Comparison of ENCODE assay signal across 25 mouse cellular contexts in the genomic region with DNA sequence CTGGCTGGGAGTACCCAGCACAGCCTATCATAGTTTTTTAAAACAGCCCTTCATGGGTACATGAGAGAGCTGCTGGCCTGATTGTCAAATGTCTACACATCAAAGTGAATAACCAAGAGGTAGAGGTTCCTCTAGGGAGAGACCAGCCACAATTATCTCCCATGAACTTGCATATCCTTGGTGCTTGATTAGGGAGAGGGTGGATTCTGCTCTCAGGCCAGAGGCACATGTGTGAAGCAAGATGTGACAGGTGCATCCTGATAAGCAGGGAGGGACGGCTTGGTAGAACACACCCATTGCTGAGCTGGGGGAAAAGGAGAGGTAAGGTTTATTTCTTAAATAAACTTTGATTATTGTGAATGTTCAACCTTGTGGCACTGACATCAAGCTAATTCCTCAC. TPM values are rescaled to one million over a fixed set of nuclear protein-coding genes. Genes with fewer than 3 reads are reported as not detected.
DNase-seq lines count a peak whose midpoint lies in the region; ATAC-seq lines count a peak whose summit lies in the region.
"Not testable (repeated sequence)": the region's sequence is repeated elsewhere in the genome, so short reads cannot be mapped to it uniquely, and the experiment has no call there.
"Had no signal": no experiment of that assay in that cellular context is flagged by ENCODE, and none has a peak within 500 bp of the region (broad histone marks: within the 10 kb centered on the region; RNA-seq: fewer than 3 reads in every experiment).

No protein-coding gene starts in this region.

- not testable (repeated sequence) for H3K4me2 ChIP-seq in heart, embryonic 12.5 days; intestine, embryonic 16.5 days (ENCODE audit: low read depth, low read length); liver, embryonic 13.5 days; liver, embryonic 16.5 days (ENCODE audit: low read depth, low read length)

- not testable (repeated sequence) for H3K27ac ChIP-seq in heart, embryonic 12.5 days (ENCODE audit: poor library complexity, severe bottlenecking); intestine, embryonic 16.5 days (ENCODE audit: low read length); liver, embryonic 13.5 days; liver, embryonic 16.5 days (ENCODE audit: low read length)

- DNase-seq in liver, embryonic 13.5 days, result not testable (repeated sequence)

- H3K4me3 ChIP-seq in heart, embryonic 12.5 days; intestine, embryonic 16.5 days (ENCODE audit: low read length); liver, embryonic 13.5 days (replicated peaks); liver, embryonic 16.5 days (ENCODE audit: low read depth, low read length): not testable (repeated sequence)

- not testable (repeated sequence) for H3K36me3 ChIP-seq in heart, embryonic 12.5 days; intestine, embryonic 16.5 days (ENCODE audit: control insufficient read depth, insufficient read depth, low read length); liver, embryonic 13.5 days; liver, embryonic 16.5 days (ENCODE audit: control insufficient read depth, insufficient read depth)

- H3K9me3 ChIP-seq in heart, embryonic 12.5 days (replicated peaks); intestine, embryonic 16.5 days (ENCODE audit: control insufficient read depth, low read length); liver, embryonic 13.5 days (replicated peaks); liver, embryonic 16.5 days (replicated peaks; ENCODE audit: control insufficient read depth, low read length): not testable (repeated sequence)

- H3K4me1 ChIP-seq in heart, embryonic 12.5 days (replicated peaks); intestine, embryonic 16.5 days (ENCODE audit: control insufficient read depth, insufficient read depth, low read length); liver, embryonic 13.5 days (replicated peaks); liver, embryonic 16.5 days (ENCODE audit: control insufficient read depth, low read depth, low read length): not testable (repeated sequence)

- no CpG with 5 or more reads among the region's 1 CpGs for WGBS in heart, embryonic 12.5 days
- WGBS in intestine, embryonic 16.5 days, result no CpG with 5 or more reads among the region's 1 CpGs
- no CpG with 5 or more reads among the region's 1 CpGs for WGBS in liver, embryonic 13.5 days (ENCODE audit: insufficient replicate concordance)
- WGBS in liver, embryonic 16.5 days (ENCODE audit: insufficient replicate concordance), result no CpG with 5 or more reads among the region's 1 CpGs

- not testable (repeated sequence) for H3K27me3 ChIP-seq in heart, embryonic 12.5 days (replicated peaks); intestine, embryonic 16.5 days (replicated peaks; ENCODE audit: control insufficient read depth, insufficient read depth, low read length); liver, embryonic 13.5 days; liver, embryonic 16.5 days (ENCODE audit: control insufficient read depth, insufficient read depth, low read depth, low read length)

- not testable (repeated sequence) for H3K9ac ChIP-seq in heart, embryonic 12.5 days; intestine, embryonic 16.5 days (ENCODE audit: low read depth, low read length); liver, embryonic 13.5 days; liver, embryonic 16.5 days (ENCODE audit: low read depth, low read length)

- peak; percentile 86 for ATAC-seq in erythroblast, adult 5-6 weeks (replicated peaks; ENCODE audit: low FRiP score, poor library complexity, severe bottlenecking)
- peak; percentile 80 for ATAC-seq in heart, embryonic 12.5 days (ENCODE audit: insufficient number of reproducible peaks, low FRiP score)
- peak; percentile 72 for ATAC-seq in intestine, embryonic 16.5 days
- ATAC-seq in liver, embryonic 13.5 days (ENCODE audit: low read depth), result peak; percentile 93
- peak; percentile 93 for ATAC-seq in liver, embryonic 16.5 days (ENCODE audit: low read depth)
- ATAC-seq in megakaryocyte progenitor cell, adult 5-6 weeks (replicated peaks; ENCODE audit: poor library complexity), result peak; percentile 96

RNA-seq across cellular contexts. Expression of gene Gm27179, which starts 10.7 kb away (rescaled TPM):
- 1.0 TPM in 1 of 2 replicates, not detected in the other for total RNA-seq in erythroblast, adult 5-6 weeks (2015; ENCODE audit: low replicate concordance)
- total RNA-seq in erythroblast, adult 5-6 weeks (2017; ENCODE audit: low replicate concordance), result not detected in 2 replicates
- not detected in 2 replicates for polyA plus RNA-seq in heart, embryonic 12.5 days (2016; fragmentation: Nextera tagmentation; extraction: Ambion mirVana)
- polyA plus RNA-seq in intestine, embryonic 16.5 days (2015; fragmentation: Nextera tagmentation; extraction: Ambion mirVana), result not detected in 2 replicates
- polyA plus RNA-seq in liver, embryonic 13.5 days (2015; fragmentation: Nextera tagmentation; extraction: Ambion mirVana), result 0.06 TPM in 1 of 2 replicates, not detected in the other
- not detected in 2 replicates for polyA plus RNA-seq in liver, embryonic 16.5 days (2015; fragmentation: Nextera tagmentation; extraction: Ambion mirVana)
- not detected in 2 replicates for total RNA-seq in megakaryocyte progenitor cell, adult 5-6 weeks (2015)
- not detected in 2 replicates for total RNA-seq in megakaryocyte progenitor cell, adult 5-6 weeks (2017)
- total RNA-seq: adrenal gland, postnatal 25 days; gastrocnemius, adult 8-10 months; gastrocnemius, postnatal 25 days; heart, adult 18-20 months; heart, postnatal 25 days had no signal
- polyA plus RNA-seq: activated CD4-positive, CD25-positive, alpha-beta regulatory T cell, adult 4 months; brain, embryonic 14.5 days; C2C12; CD4-positive, CD25-positive, alpha-beta regulatory T cell, adult 4 months; embryonic facial prominence, embryonic 11.5 days; embryonic facial prominence, embryonic 14.5 days; forebrain, embryonic 12.5 days; forebrain, embryonic 15.5 days; gonadal fat pad, adult 2 months; heart, embryonic 14.5 days; hindbrain, embryonic 13.5 days; hindbrain, embryonic 16.5 days had no signal

RNA-seq across cellular contexts. Expression of gene Gm16867, which starts 19.8 kb away (rescaled TPM):
- 200 and 335 TPM in 2 replicates for total RNA-seq in erythroblast, adult 5-6 weeks (2015; ENCODE audit: low replicate concordance)
- 490 and 566 TPM in 2 replicates for total RNA-seq in erythroblast, adult 5-6 weeks (2017; ENCODE audit: low replicate concordance)
- polyA plus RNA-seq in heart, embryonic 12.5 days (2016; fragmentation: Nextera tagmentation; extraction: Ambion mirVana), result 0.61 TPM in 1 of 2 replicates, not detected in the other
- polyA plus RNA-seq in intestine, embryonic 16.5 days (2015; fragmentation: Nextera tagmentation; extraction: Ambion mirVana), result not detected in 2 replicates
- polyA plus RNA-seq in liver, embryonic 13.5 days (2015; fragmentation: Nextera tagmentation; extraction: Ambion mirVana), result not detected in 2 replicates
- polyA plus RNA-seq in liver, embryonic 16.5 days (2015; fragmentation: Nextera tagmentation; extraction: Ambion mirVana), result 0.39 and 0.59 TPM in 2 replicates
- 5.6 and 7.4 TPM in 2 replicates for total RNA-seq in megakaryocyte progenitor cell, adult 5-6 weeks (2015)
- total RNA-seq in megakaryocyte progenitor cell, adult 5-6 weeks (2017), result 8.0 and 11.4 TPM in 2 replicates
- polyA plus RNA-seq: activated CD4-positive, CD25-positive, alpha-beta regulatory T cell, adult 4 months; brain, embryonic 14.5 days; C2C12; embryonic facial prominence, embryonic 11.5 days; embryonic facial prominence, embryonic 14.5 days; forebrain, embryonic 12.5 days; forebrain, embryonic 15.5 days; heart, embryonic 14.5 days; heart, postnatal 0 days; hindbrain, embryonic 10.5 days; hindbrain, embryonic 13.5 days; hindbrain, embryonic 16.5 days had no signal

RNA-seq across cellular contexts. Expression of gene Entpd4b, which starts 32.2 kb away (rescaled TPM):
- 0.58 and 1.5 TPM in 2 replicates for total RNA-seq in erythroblast, adult 5-6 weeks (2015; ENCODE audit: low replicate concordance)
- 0.85 and 1.3 TPM in 2 replicates for total RNA-seq in erythroblast, adult 5-6 weeks (2017; ENCODE audit: low replicate concordance)
- polyA plus RNA-seq in heart, embryonic 12.5 days (2016; fragmentation: Nextera tagmentation; extraction: Ambion mirVana), result 23.0 and 23.3 TPM in 2 replicates
- 16.6 and 16.8 TPM in 2 replicates for polyA plus RNA-seq in intestine, embryonic 16.5 days (2015; fragmentation: Nextera tagmentation; extraction: Ambion mirVana)
- polyA plus RNA-seq in liver, embryonic 13.5 days (2015; fragmentation: Nextera tagmentation; extraction: Ambion mirVana), result 4.3 and 4.5 TPM in 2 replicates
- 3.7 and 4.4 TPM in 2 replicates for polyA plus RNA-seq in liver, embryonic 16.5 days (2015; fragmentation: Nextera tagmentation; extraction: Ambion mirVana)
- 6.3 and 9.7 TPM in 2 replicates for total RNA-seq in megakaryocyte progenitor cell, adult 5-6 weeks (2015)
- 8.6 and 10.2 TPM in 2 replicates for total RNA-seq in megakaryocyte progenitor cell, adult 5-6 weeks (2017)
